Mouse (Mus musculus) right cerebral cortex, postnatal 14 days (tissue): Measurements from ENCODE around the gene Kbtbd6.
"Not testable (repeated sequence)": the region's sequence is repeated elsewhere in the genome, so short reads cannot be mapped to it uniquely, and the experiment has no call there.

Experiments
- DNase-seq: peaks from one replicate; pipeline ENCODE4 v3.0.0; 2022

The Kbtbd6 gene

DNA sequence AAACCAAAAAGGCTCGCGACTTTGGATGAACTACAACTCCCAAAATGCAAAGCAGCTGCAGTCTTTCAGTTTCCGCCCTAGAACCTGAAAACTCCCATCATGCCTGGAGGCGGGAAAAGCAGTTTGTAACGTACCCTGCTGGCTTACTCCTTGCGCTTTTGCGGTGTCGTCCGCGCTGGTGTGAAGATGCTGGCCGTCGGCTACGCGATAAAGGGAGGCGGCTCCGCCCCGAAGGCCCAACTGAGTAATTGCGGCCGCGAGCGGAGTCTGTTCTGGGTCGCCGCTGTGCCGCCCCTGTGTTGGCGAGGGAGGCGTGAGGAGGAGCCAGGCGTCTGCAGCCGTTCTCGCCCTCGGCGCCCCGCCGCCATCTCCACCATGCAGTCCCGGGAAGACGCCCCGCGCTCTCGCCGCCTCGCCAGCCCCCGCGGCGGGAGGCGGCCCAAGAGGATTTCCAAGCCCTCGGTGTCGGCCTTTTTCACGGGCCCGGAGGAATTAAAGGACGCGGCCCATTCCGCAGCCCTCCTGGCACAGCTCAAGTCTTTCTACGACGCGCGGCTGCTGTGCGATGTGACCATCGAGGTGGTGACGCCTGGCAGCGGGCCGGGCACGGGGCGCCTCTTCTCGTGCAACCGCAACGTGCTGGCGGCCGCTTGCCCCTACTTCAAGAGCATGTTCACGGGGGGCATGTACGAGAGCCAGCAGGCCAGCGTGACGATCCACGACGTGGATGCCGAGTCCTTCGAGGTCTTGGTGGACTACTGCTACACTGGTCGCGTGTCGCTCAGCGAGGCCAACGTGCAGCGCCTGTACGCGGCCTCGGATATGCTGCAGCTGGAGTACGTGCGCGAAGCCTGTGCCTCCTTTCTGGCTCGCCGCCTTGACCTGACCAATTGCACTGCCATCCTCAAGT, at the start of gene Kbtbd6:
Gene Kbtbd6 (plus strand): TSS at position 155 of the 910 bp plus-strand sequence.
- peak; percentile 58 for DNase-seq

DNA sequence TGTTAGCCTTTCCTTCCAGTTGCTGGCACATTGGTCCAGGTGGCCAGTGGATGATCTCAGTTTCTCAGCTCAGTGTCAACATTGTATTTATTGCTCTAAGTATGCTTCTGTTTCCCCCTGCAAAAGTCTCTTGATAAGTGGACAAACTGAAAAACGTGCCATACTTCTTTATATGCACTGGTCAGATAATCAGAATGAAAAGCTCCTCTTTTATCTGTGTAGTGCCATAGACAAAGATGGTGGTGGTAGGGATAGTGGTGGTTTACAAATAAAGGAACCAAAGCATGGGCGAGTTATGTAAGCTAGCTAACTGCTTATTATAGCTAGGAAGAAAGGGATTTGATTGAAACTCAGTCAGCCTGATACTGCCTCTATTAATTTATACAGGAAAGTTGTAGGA, 44.0 kb upstream of the Kbtbd6 start:
- DNase-seq, result no peak

DNA sequence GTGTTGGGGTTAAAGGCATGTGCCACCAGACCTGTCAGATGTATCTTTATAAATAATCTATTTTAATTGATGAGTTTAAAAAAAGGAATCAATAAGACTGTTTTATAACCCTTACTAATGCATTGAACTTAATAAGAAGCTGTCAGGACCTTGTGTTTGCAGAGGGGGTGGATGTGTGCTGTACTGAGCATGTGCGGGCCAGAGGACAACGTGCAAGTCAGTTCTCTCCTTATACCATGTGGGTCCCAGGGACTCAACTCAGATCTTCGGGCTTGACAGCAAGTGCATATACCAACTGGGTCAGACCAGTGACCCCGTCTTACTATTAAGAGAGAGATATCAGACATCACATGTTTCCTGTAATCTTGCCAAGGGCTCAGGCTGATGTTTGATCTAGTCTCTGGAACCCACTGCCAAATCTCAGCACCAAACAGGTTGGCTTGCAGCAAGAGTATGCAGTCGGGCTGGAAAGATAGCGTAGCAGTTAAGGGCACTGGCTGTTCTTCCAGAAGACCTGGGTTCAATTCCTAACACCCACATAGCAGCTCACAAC, 42.3 kb upstream of the Kbtbd6 start:
- no peak for DNase-seq

DNA sequence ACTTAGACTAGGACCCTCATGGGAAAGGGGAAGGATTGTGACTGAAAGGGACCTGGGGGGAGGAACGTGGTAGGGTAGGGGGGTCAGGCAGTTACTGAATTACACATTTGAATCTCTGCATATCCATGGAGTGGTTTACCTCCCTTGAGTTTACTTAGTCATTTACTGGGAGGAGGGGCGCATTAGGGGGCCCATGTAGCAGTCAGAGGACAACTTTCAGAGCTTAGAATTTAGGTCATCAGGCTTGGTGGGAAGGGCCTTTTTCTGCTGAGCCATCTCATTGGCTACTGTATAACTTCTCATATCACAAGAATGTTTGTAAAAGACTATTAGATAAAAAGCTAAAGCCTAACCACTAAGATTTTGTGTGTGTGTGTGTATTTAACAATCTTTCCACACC, 41.0 kb upstream of the Kbtbd6 start:
- no peak for DNase-seq

DNA sequence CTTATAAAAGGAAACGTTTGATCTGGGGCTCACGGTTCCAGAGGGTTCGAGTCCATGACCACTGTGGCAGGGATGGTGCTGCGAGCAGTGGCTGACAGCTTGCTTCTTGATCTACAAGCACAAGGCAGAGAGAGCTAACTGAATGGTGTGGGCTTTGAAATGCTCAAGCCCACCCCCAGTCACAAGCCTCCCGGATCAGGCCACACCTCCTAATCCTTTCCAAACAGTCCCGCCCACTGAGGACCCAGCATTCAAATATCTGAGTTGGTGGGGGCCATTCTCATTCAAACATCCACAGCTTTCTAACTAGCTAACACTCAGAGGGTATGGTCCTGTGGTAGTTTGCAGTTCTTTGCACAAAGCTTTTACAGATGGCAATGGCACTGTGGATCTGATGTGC, 38.5 kb upstream of the Kbtbd6 start:
- no peak for DNase-seq

DNA sequence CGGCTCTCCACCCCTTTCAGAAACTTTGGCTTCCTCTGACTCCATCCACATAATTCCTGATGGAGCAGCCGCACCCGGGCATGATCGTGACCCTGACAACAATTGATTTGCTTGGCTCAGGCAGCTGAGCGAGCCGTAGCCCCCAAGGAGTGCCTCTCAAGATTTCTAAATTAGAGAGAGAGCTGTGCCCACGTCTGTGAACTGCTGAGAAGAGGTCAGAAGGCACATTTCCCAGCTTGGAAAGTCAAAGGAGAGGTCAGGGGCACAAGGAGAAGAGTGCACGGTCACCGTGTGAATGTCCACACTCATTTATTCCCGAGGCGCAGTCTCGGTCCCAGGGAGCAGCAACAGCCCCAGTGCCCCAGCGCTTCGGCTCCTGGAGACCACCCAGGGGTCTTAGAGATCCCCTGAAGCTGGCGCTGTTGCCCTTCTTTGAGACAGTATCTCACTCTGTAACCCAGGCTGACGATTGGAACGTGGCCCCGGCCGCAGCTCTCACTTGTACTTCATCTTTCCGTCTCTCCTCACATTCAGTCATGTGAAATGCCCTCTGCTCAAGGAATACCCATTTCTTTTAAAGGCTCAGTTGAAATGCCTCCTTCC, 31.5 kb upstream of the Kbtbd6 start:
- no peak for DNase-seq

DNA sequence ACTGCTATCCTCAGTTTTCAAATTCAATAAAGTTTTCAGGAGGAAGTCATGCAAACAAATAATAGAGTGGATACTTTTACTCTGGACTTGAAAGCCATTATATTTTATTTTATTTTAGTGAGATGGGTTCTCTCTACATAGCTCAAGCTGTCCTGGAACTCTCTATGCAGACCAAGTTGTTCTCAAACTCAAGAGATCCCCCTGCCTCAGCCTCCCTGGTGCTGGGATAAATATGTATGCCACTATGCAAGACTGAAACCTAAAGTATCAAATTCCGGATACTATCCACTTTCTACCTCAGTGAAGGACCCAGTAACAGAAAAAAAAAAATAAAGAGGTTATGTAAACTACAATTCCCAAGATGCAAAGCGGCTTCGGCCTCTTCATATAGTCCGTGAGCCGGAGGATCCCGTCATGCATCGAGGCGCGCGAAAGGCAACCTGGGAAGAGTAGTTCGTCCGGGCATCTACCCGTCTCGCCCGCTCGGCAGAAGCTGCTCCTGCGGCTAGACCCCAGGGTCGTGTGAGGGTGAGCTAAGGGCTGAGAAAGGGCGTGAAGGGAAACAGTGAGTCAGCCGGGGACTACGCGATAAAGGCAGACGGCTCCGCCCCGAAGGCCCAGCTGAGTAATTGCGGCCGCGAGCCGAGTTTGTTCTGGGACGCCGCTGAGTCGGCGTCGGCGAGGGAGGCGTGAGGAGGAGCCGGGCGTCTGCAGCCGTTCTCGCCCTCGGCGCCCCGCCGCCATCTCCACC, 25.5 kb upstream of the Kbtbd6 start, which contains the start of gene Kbtbd7:
Gene Kbtbd7 (plus strand): TSS at position 533 of the 751 bp plus-strand sequence.
- peak; percentile 91 for DNase-seq

DNA sequence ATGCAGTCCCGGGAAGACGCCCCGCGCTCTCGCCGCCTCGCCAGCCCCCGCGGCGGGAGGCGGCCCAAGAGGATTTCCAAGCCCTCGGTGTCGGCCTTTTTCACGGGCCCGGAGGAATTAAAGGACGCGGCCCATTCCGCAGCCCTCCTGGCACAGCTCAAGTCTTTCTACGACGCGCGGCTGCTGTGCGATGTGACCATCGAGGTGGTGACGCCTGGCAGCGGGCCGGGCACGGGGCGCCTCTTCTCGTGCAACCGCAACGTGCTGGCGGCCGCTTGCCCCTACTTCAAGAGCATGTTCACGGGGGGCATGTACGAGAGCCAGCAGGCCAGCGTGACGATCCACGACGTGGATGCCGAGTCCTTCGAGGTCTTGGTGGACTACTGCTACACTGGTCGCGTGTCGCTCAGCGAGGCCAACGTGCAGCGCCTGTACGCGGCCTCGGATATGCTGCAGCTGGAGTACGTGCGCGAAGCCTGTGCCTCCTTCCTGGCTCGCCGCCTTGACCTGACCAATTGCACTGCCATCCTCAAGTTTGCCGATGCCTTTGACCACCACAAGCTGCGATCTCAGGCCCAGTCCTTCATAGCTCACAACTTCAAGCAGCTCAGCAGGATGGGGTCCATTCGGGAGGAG, 24.8 kb upstream of the Kbtbd6 start:
- not testable (repeated sequence) for DNase-seq

DNA sequence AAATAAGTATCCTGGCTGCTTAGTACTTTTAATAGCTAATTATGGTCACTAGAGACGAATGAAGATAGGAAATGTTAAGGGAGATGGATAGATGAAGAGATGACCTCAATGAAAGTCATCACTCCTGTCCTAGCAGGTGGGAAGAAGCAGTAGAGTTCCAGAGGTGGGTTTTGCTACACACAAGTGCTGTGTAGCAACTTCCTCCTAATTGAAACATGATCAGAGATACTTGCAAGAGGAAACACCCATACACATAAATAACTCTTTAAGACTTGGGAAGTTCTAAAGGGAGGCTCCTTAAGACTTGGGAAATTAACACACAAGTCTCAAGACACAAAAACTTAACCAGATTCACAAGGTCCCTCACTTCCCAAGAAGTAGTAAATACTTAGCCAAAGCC, 17.6 kb upstream of the Kbtbd6 start:
- no peak for DNase-seq

DNA sequence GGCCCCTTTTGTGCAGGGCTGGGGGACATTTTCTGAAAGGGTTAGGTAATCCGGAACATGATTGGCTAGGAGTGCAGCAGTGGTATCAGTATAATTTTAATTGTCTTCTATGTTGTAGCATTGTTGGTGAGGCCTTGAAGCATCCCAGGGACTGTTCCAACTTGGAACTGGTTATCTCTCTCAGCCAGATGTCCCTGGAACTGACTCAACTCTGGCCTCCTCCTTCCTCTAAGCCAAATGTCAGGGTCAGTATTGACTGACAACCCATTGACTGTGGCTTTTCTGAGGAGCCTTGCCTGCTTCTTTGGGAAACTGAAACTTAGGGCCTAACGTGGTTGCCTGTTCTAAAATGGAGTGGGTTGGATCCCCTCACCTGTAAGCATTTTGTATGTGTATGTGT, 11.0 kb upstream of the Kbtbd6 start:
- no peak for DNase-seq

DNA sequence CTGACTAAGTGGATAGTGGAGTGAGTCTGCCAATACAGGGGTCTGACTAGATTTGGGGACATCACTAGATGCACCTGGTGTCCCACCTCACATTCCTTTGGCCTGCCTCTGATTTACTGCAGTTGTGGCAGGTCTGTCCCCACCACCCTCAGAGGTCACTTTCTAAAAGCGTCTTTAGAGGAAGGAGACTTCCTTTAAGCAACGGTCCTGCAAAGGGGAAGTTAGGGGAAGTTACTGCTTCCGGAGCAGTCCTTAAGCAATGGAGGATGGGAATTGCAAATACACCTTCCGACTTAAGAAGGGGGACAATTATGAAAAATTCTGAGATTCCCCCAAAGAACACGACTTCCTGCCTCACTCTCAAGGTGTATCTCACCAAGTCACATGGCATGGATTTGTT, 10.2 kb upstream of the Kbtbd6 start:
- no peak for DNase-seq

DNA sequence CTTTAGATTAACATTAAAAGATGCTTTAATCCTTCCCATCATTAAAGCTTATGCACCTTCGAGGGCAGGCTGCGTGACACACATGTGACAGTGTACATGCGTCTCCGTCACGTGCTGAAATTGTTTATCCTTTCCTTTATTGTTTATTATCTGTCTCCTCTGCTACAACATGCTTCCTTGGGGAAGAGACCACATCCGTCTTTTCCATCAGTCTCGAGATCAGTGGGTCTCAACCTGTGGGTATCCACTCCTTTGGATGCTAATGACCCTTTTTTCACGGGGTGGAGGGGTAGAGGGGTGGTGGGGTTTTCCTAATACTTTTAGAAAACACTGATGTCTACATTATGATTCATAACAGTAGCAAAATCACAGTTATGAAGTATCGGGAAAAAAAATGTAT, 7.0 kb upstream of the Kbtbd6 start:
- no peak for DNase-seq

DNA sequence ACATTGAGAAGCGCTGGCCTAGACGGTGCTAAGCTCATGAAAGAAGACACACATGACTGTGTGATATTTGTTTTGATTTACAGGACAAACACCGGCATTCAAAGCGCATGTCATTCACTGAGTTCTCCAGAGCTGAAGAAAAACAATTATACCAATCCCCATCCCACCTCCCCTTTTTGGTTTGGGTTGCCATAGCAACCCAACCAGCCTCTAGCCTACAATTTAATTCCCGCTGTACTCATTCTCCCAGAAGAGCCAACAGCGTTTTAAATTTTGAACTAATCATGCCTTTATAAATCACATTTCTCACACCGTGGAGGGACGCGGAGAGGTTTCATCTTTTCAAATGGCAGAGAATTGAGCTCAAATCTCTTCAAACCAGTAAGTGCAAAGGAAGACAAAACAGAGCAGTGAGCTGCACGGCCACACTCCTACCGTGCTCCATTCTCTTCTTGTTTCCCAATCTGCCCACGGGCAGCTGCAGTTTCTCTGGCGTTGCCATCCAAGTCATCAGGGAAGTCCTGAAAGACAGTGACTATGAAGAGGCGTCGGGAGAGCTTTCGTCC, 6.5 kb upstream of the Kbtbd6 start:
- DNase-seq, result peak; percentile 12

DNA sequence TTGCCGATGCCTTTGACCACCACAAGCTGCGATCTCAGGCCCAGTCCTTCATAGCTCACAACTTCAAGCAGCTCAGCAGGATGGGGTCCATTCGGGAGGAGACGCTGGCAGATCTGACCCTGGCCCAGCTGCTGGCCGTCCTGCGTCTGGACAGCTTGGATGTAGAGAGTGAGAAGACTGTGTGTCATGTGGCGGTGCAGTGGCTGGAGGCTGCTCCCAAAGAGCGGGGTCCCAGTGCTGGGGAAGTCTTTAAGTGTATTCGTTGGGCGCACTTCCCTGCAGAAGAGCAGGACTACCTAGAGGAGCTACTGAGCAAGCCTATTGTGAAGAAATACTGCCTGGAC, 928 bp downstream of the Kbtbd6 start:
- not testable (repeated sequence) for DNase-seq

DNA sequence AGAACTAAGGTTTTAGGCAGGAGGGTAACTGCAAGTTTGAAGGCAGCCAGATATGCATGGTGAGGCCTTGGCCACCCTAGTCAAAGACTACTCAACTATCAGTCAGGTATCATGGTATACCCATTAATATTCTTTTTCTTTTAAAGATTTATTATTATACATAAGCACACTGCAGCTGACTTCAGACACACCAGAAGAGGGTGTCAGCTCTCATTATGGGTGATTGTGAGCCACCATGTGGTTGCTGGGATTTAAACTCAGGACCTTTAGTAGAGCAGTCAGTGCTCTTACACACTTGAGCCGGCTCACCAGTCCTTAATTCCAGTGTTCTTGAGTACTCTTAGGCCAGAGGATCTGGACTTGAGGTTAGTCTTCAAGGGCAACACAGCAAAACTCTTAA, 8.8 kb downstream of the Kbtbd6 start:
- DNase-seq, result no peak

DNA sequence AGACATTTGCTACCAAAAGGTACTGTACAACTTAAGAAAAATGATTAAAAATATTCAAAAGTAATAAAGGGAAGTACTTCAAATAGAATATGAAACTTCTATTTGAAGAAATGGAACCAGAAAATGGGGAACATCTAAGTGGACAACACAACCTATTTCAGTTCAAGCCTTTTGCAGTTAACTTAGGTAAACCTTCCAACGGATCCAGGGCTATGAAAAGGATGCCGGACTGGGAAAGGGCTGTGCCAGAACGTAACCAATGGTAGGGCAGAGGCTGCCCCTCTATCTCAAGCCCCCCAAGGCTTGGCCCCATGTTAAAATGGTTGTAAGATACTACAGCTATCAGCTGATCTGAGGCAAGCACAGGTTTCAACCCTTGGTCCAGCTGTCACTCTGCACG, 9.4 kb downstream of the Kbtbd6 start:
- no peak for DNase-seq

DNA sequence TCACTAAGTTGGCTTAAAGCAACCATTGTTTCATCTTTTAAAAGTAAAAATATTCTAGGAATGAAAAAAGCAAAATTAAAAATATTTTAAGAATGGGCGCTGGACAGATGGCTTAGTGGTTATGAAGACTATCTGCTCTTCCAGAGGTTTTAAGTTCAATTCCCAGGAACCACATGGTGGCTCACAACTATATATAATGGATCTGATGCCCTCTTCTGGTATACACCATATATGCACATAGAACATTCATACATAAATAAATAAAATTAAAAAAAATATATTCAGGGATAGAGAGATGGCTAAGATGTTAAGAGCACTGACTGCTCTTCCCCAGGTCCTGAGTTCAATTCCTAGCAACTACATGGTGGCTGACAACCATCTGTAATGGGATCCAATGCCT, 14.0 kb downstream of the Kbtbd6 start:
- no peak for DNase-seq

DNA sequence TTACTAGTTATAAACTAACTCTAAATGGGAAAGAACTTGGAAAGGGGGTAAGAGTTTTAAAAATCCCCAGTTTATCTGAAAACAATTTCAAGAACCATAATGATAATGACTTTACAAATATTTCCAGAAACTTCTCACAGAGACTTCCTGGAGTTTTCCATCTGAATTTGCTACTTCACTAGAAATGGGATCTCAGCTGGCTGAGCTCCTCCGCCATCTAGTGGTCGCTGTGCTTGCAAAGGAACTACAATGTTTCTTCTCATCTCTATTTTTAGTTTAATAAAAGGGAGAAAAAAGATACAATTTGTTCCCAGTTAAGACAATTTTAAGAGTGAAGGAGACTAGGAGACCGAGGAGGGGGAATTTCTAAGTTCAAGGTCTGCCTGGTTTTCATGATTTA, 16.0 kb downstream of the Kbtbd6 start:
- DNase-seq, result peak; percentile 75

DNA sequence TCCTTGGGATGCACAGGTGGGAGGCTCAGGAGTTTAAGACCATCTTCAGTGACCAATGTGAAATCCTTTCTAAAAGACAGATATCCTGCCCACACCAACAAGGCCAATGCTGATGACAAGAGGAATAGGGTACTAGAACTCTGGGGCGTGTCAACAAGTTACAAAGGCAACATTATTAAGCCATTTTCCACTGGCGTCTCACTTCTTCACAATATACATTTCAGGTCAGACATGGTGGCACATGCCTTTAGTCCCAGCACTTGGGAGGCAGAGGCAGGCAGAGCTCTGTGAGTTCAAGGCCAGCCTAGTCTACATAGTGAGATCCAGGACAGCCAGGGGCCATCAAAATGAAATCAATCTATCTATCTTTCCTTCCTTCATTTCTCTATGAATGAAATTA, 21.7 kb downstream of the Kbtbd6 start:
- DNase-seq, result no peak

DNA sequence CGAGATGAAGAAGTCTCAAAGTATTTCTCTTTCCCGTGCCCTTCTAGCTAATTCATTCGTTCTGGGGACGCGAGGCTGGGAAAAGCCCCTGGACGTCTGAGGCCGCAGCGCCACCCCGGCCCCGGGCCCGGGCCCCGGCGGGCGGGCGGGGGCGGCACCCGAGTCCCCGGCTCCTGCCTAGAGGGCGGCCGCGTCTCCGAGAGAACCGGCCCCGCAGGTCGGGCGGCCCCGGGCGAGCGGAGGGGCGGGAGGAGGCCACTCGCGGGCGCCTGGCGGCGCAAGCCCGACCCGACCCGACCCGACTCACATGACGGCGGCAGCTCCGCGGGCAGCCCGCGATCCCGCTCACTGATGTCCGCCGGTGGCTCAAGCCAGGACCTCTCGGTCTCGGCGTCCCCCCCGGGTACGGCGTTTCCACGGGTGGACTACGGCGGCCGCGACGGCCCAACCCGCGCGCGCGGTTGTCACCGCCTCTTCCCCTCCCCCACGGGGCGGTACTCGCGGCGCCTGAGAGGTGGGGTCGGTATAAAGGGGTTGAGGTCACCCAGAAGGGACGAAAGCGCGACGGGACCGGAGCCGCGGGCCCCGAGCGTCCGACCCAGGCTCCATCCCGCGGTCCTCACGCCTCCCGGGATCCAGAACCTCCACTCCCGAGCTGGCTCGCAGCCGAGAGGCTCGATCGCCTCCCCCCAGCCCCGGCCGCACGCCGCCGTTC, 29.1 kb downstream of the Kbtbd6 start, which contains the start of gene Elf1:
Gene Elf1 (plus strand): TSS at position 571 of the 715 bp plus-strand sequence.
- peak; percentile 97 for DNase-seq

DNA sequence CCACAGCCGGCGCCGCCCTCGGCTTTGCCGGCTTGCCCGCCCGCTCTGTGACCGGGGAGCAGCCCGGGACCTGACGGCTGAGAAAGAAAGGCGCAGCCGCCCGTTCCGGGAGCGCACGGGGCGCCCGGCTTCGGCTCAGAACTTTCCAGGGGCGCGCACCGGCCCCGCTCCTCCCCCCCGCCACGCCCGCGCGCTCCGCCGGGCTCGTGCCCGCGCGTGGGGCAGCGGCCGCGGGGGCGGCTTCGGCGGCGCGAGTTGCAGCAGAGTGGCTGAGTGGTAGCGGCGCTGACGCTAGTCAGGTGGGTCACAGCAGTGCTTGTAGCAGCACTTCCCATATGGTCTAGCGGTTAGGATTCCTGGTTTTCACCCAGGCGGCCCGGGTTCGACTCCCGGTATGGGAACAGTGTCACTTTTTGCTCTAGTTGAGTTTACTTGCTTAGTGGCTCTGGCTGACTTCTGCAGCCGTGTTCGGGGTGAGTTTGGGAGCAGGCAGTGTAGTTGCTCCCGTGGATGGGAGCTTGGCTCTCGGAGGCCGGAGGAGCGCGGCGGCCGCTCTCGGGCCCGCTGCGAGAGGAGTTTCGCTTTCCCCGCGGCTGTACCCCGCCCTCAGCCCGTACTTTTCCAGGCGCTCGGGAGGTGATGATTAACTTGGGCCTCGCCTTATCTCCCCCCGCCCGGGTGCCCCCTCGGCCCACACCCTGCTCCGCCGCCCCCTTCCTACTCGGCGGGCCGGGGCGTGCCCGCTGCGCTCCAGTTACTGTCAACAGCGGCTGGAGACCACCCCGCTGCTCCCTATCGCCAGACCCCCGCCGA, 29.9 kb downstream of the Kbtbd6 start, which contains the start of gene Wbp4:
Gene Wbp4 (minus strand): TSS at position 182 of the 813 bp plus-strand sequence.
- peak; percentile 91 for DNase-seq
